8 mouse cellular contexts compared by ENCODE assay signal in genomic region chr2:168204476-168204999, GRCm38 (mm10). TPM values are rescaled to one million over a fixed set of nuclear protein-coding genes. Genes with fewer than 3 reads are reported as not detected.
DNase-seq lines count a peak whose midpoint lies in the region; ATAC-seq and TF ChIP-seq lines count a peak whose summit lies in the region.

No protein-coding gene starts in this region.

- TF ChIP-seq POLR2A in cerebellum, adult 2 months (IDR thresholded peaks at IDR 0.05; ENCODE audit: borderline replicate concordance, insufficient read depth, low read length), result no peak
- no peak for TF ChIP-seq POLR2A in kidney, adult 2 months (IDR thresholded peaks at IDR 0.05; ENCODE audit: low read depth, low read length)

- H3K27ac ChIP-seq in heart, embryonic 10.5 days, result no peak overlapping the region
- no peak overlapping the region for H3K27ac ChIP-seq in heart, postnatal 0 days (ENCODE audit: low read depth)
- H3K27ac ChIP-seq in liver, postnatal 0 days (ENCODE audit: low read depth), result no peak overlapping the region
- H3K27ac ChIP-seq in cerebellum, adult 2 months (ENCODE audit: insufficient read depth, low read length), result no peak overlapping the region
- no peak overlapping the region for H3K27ac ChIP-seq in kidney, adult 2 months (ENCODE audit: insufficient read depth, low read depth, low read length)

- H3K4me2 ChIP-seq in heart, postnatal 0 days (ENCODE audit: low read depth, low read length), result peak overlapping the region; percentile 85
- H3K4me2 ChIP-seq in liver, postnatal 0 days (ENCODE audit: low read depth, low read length), result peak overlapping the region; percentile 95

- peaks cover 52% of the 10 kb centered on the region for H3K36me3 ChIP-seq in heart, embryonic 10.5 days
- H3K36me3 ChIP-seq in G1E (replicated peaks), result peaks cover 81% of the 10 kb centered on the region
- peaks cover 18% of the 10 kb centered on the region for H3K36me3 ChIP-seq in heart, postnatal 0 days (replicated peaks; ENCODE audit: control insufficient read depth, insufficient read depth, low read length)
- H3K36me3 ChIP-seq in liver, postnatal 0 days (replicated peaks; ENCODE audit: insufficient read depth, low read length), result peaks cover 28% of the 10 kb centered on the region
- peaks cover 2% of the 10 kb centered on the region; the same call in 1 of the 2 replicates for H3K36me3 ChIP-seq in kidney, adult 2 months (ENCODE audit: control insufficient read depth, insufficient read depth, low read length)

- H3K4me3 ChIP-seq in heart, embryonic 10.5 days, result peak overlapping the region; percentile 99
- peak overlapping the region; percentile 96; the same call in 1 of the 2 replicates for H3K4me3 ChIP-seq in G1E (ENCODE audit: low read depth, low read length)
- peak overlapping the region; percentile 92 for H3K4me3 ChIP-seq in heart, postnatal 0 days (ENCODE audit: low read depth, low read length)
- H3K4me3 ChIP-seq in liver, postnatal 0 days (ENCODE audit: low read depth, low read length), result peak overlapping the region; percentile 96
- no peak overlapping the region for H3K4me3 ChIP-seq in cerebellum, adult 2 months (replicated peaks; ENCODE audit: insufficient read depth, low read depth, low read length)
- H3K4me3 ChIP-seq in kidney, adult 2 months (ENCODE audit: insufficient read depth, low read depth, low read length), result no peak overlapping the region

- WGBS in heart, embryonic 10.5 days, result 88% methylated on average over 8 of the region's 8 CpGs
- 61% methylated on average over 8 of the region's 8 CpGs for WGBS in heart, postnatal 0 days
- WGBS in liver, postnatal 0 days (ENCODE audit: insufficient replicate concordance), result 78% methylated on average over 8 of the region's 8 CpGs
- WGBS in cerebellum, adult 2 months, result 71% methylated on average over 8 of the region's 8 CpGs
- 49% methylated on average over 8 of the region's 8 CpGs for WGBS in kidney, adult 2 months

- no peak for DNase-seq in heart, embryonic 10.5 days (ENCODE audit: low spot score)
- no peak for DNase-seq in heart, adult 9 months (ENCODE audit: low spot score in 2 of 2)
- no peak for DNase-seq in G1E (ENCODE audit: low spot score)
- DNase-seq in heart, postnatal 0 days (ENCODE audit: low spot score), result no peak
- DNase-seq in liver, postnatal 0 days, result no peak
- no peak for DNase-seq in cerebellum, adult 2 months
- no peak for DNase-seq in kidney, adult 2 months

- no peak overlapping the region for H3K9ac ChIP-seq in heart, postnatal 0 days (replicated peaks; ENCODE audit: low read depth, low read length)
- 0 out of 2 replicates have a peak overlapping the region, but pooled peaks have one; percentile 6 for H3K9ac ChIP-seq in liver, postnatal 0 days (replicated peaks)

- TF ChIP-seq EP300 in heart, postnatal 0 days (IDR thresholded peaks at IDR 0.05; ENCODE audit: low read depth), result no peak
- no peak for TF ChIP-seq EP300 in liver, postnatal 0 days (IDR thresholded peaks at IDR 0.05; ENCODE audit: low read depth)

- no peaks in the 10 kb centered on the region for H3K27me3 ChIP-seq in heart, embryonic 10.5 days (ENCODE audit: insufficient read depth, poor library complexity, severe bottlenecking)
- no peaks in the 10 kb centered on the region for H3K27me3 ChIP-seq in G1E (ENCODE audit: insufficient read depth, low read length)
- H3K27me3 ChIP-seq in heart, postnatal 0 days (ENCODE audit: control insufficient read depth, insufficient read depth, low read length), result no peaks in the 10 kb centered on the region
- no peaks in the 10 kb centered on the region for H3K27me3 ChIP-seq in liver, postnatal 0 days (ENCODE audit: insufficient read depth, low read length)
- no peaks in the 10 kb centered on the region for H3K27me3 ChIP-seq in cerebellum, adult 2 months (ENCODE audit: control insufficient read depth, insufficient read depth, low read length)
- H3K27me3 ChIP-seq in kidney, adult 2 months (replicated peaks; ENCODE audit: control insufficient read depth, insufficient read depth, low read length), result no peaks in the 10 kb centered on the region

- peaks cover 33% of the 10 kb centered on the region for H3K4me1 ChIP-seq in heart, embryonic 10.5 days
- H3K4me1 ChIP-seq in G1E (ENCODE audit: insufficient read depth, low read depth, low read length), result peaks cover 50% of the 10 kb centered on the region
- H3K4me1 ChIP-seq in heart, postnatal 0 days (ENCODE audit: control insufficient read depth, insufficient read depth), result peaks cover 28% of the 10 kb centered on the region
- peaks cover 42% of the 10 kb centered on the region for H3K4me1 ChIP-seq in liver, postnatal 0 days (ENCODE audit: insufficient read depth)
- H3K4me1 ChIP-seq in cerebellum, adult 2 months (ENCODE audit: control insufficient read depth, insufficient read depth, low read length), result peaks cover 9% of the 10 kb centered on the region; the same call in 1 of the 2 replicates
- peaks cover 30% of the 10 kb centered on the region for H3K4me1 ChIP-seq in kidney, adult 2 months (ENCODE audit: control insufficient read depth, insufficient read depth, low read length)

- ATAC-seq in G1E (ENCODE audit: extremely low read depth, insufficient number of reproducible peaks, low FRiP score, poor library complexity, severe bottlenecking), result no peak
- no peak for ATAC-seq in heart, postnatal 0 days (ENCODE audit: insufficient read depth, low read depth)
- ATAC-seq in liver, postnatal 0 days, result no peak
- ATAC-seq in megakaryocyte progenitor cell, adult 5-6 weeks (replicated peaks; ENCODE audit: poor library complexity), result no peak

- 0 out of 2 replicates have a peak, but pooled peaks have one; percentile 4 for TF ChIP-seq CTCF in G1E (IDR thresholded peaks at IDR 0.05; ENCODE audit: low read depth, low read length)
- no peak for TF ChIP-seq CTCF in heart, postnatal 0 days (IDR thresholded peaks at IDR 0.05; ENCODE audit: low read depth)
- no peak for TF ChIP-seq CTCF in liver, postnatal 0 days (IDR thresholded peaks at IDR 0.05; ENCODE audit: low read depth)
- no peak for TF ChIP-seq CTCF in cerebellum, adult 2 months (IDR thresholded peaks at IDR 0.05; ENCODE audit: borderline replicate concordance, insufficient read depth, low read depth, low read length)
- TF ChIP-seq CTCF in kidney, adult 2 months (conservative IDR thresholded peaks at IDR 0.05; ENCODE audit: insufficient read depth, insufficient read length, low read depth, low read length), result no peak

- no peaks in the 10 kb centered on the region for H3K9me3 ChIP-seq in heart, embryonic 10.5 days
- H3K9me3 ChIP-seq in G1E (replicated peaks), result no peaks in the 10 kb centered on the region
- H3K9me3 ChIP-seq in heart, postnatal 0 days (replicated peaks; ENCODE audit: control insufficient read depth, low read length), result no peaks in the 10 kb centered on the region
- no peaks in the 10 kb centered on the region for H3K9me3 ChIP-seq in liver, postnatal 0 days (ENCODE audit: low read length)

RNA-seq across cellular contexts. Expression of gene Adnp, which starts 2.4 kb away (rescaled TPM):
- 2.2 and 2.5 TPM in 2 replicates for polyA plus RNA-seq in heart, embryonic 10.5 days (2016; fragmentation: Nextera tagmentation; extraction: Ambion mirVana)
- total RNA-seq in G1E (2014; fragmentation: Nextera tagmentation) (76.2 and 90.8 TPM in 2 replicates), G1E (2017) (1.1 and 1.5 TPM in 2 replicates)
- polyA plus RNA-seq in G1E (2012), result 45.6 and 49.8 TPM in 2 replicates
- total RNA-seq in heart, postnatal 0 days (2014; rRNA removed; ENCODE audit: low replicate concordance), result 11.2 and 28.2 TPM in 2 replicates
- polyA plus RNA-seq in heart, postnatal 0 days (2015; fragmentation: Nextera tagmentation; extraction: Ambion mirVana), result 1.4 and 2.4 TPM in 2 replicates
- 3.5 and 4.0 TPM in 2 replicates for polyA plus RNA-seq in liver, postnatal 0 days (2015; fragmentation: Nextera tagmentation; extraction: Ambion mirVana)
- 23.3 and 27.9 TPM in 2 replicates for total RNA-seq in megakaryocyte progenitor cell, adult 5-6 weeks (2015)
- total RNA-seq in megakaryocyte progenitor cell, adult 5-6 weeks (2017), result 0.33 and 1.4 TPM in 2 replicates
- polyA plus RNA-seq in cerebellum, adult 2 months (2012; rRNA removed), result 25.9 and 33.0 TPM in 2 replicates
- polyA plus RNA-seq in kidney, adult 2 months (2012; rRNA removed), result 14.9 and 15.8 TPM in 2 replicates

RNA-seq across cellular contexts. Expression of gene Gm20716, which starts 25.6 kb away (rescaled TPM):
- 12.5 and 16.6 TPM in 2 replicates for polyA plus RNA-seq in heart, embryonic 10.5 days (2016; fragmentation: Nextera tagmentation; extraction: Ambion mirVana)
- 45.3 and 45.8 TPM in 2 replicates for total RNA-seq in G1E (2014; fragmentation: Nextera tagmentation)
- total RNA-seq in G1E (2017), result 41.0 and 41.8 TPM in 2 replicates
- 0.01 TPM in 1 of 2 replicates, not detected in the other for polyA plus RNA-seq in G1E (2012)
- 14.2 and 19.2 TPM in 2 replicates for total RNA-seq in heart, postnatal 0 days (2014; rRNA removed; ENCODE audit: low replicate concordance)
- 7.5 and 9.2 TPM in 2 replicates for polyA plus RNA-seq in heart, postnatal 0 days (2015; fragmentation: Nextera tagmentation; extraction: Ambion mirVana)
- polyA plus RNA-seq in liver, postnatal 0 days (2015; fragmentation: Nextera tagmentation; extraction: Ambion mirVana), result 1.9 and 2.8 TPM in 2 replicates
- total RNA-seq in megakaryocyte progenitor cell, adult 5-6 weeks (2015), result 53.3 and 58.6 TPM in 2 replicates
- 34.5 and 42.4 TPM in 2 replicates for total RNA-seq in megakaryocyte progenitor cell, adult 5-6 weeks (2017)
- polyA plus RNA-seq in cerebellum, adult 2 months (2012; rRNA removed), result 36.1 and 39.9 TPM in 2 replicates
- 3.4 and 8.5 TPM in 2 replicates for polyA plus RNA-seq in kidney, adult 2 months (2012; rRNA removed)

RNA-seq across cellular contexts. Expression of gene Dpm1, which starts 25.9 kb away (rescaled TPM):
- polyA plus RNA-seq in heart, embryonic 10.5 days (2016; fragmentation: Nextera tagmentation; extraction: Ambion mirVana), result 79.5 and 84.1 TPM in 2 replicates
- total RNA-seq in G1E (2014; fragmentation: Nextera tagmentation) (56.8 and 88.5 TPM in 2 replicates), G1E (2017) (54.3 and 60.8 TPM in 2 replicates)
- 49.5 and 66.0 TPM in 2 replicates for polyA plus RNA-seq in G1E (2012)
- 108 and 163 TPM in 2 replicates for total RNA-seq in heart, postnatal 0 days (2014; rRNA removed; ENCODE audit: low replicate concordance)
- 141 and 151 TPM in 2 replicates for polyA plus RNA-seq in heart, postnatal 0 days (2015; fragmentation: Nextera tagmentation; extraction: Ambion mirVana)
- 87.3 and 105 TPM in 2 replicates for polyA plus RNA-seq in liver, postnatal 0 days (2015; fragmentation: Nextera tagmentation; extraction: Ambion mirVana)
- total RNA-seq in megakaryocyte progenitor cell, adult 5-6 weeks (2015), result 68.8 and 70.7 TPM in 2 replicates
- total RNA-seq in megakaryocyte progenitor cell, adult 5-6 weeks (2017), result 68.9 and 69.7 TPM in 2 replicates
- polyA plus RNA-seq in cerebellum, adult 2 months (2012; rRNA removed), result 26.7 and 28.1 TPM in 2 replicates
- polyA plus RNA-seq in kidney, adult 2 months (2012; rRNA removed), result 35.8 and 36.6 TPM in 2 replicates

RNA-seq across cellular contexts. Expression of gene Mocs3, which starts 25.9 kb away (rescaled TPM):
- polyA plus RNA-seq in heart, embryonic 10.5 days (2016; fragmentation: Nextera tagmentation; extraction: Ambion mirVana), result 5.3 and 7.3 TPM in 2 replicates
- 4.9 and 10.5 TPM in 2 replicates for total RNA-seq in G1E (2014; fragmentation: Nextera tagmentation)
- total RNA-seq in G1E (2017), result 5.7 and 9.0 TPM in 2 replicates
- 14.9 and 20.8 TPM in 2 replicates for polyA plus RNA-seq in G1E (2012)
- total RNA-seq in heart, postnatal 0 days (2014; rRNA removed; ENCODE audit: low replicate concordance), result 6.0 and 22.2 TPM in 2 replicates
- 3.8 and 4.7 TPM in 2 replicates for polyA plus RNA-seq in heart, postnatal 0 days (2015; fragmentation: Nextera tagmentation; extraction: Ambion mirVana)
- polyA plus RNA-seq in liver, postnatal 0 days (2015; fragmentation: Nextera tagmentation; extraction: Ambion mirVana), result 3.6 and 4.9 TPM in 2 replicates
- 7.8 and 10.9 TPM in 2 replicates for total RNA-seq in megakaryocyte progenitor cell, adult 5-6 weeks (2015)
- 2.6 TPM in 2 replicates for total RNA-seq in megakaryocyte progenitor cell, adult 5-6 weeks (2017)
- polyA plus RNA-seq in cerebellum, adult 2 months (2012; rRNA removed), result 13.4 and 14.1 TPM in 2 replicates
- polyA plus RNA-seq in kidney, adult 2 months (2012; rRNA removed), result 9.3 and 14.8 TPM in 2 replicates

Comparison
In these comparisons a context has a peak if more than half of its experiments do, and no peak if none do; other contexts are left out.
1. H3K4me3 ChIP-seq: peak in heart, embryonic 10.5 days (single experiment), G1E (single experiment), heart, postnatal 0 days (single experiment) and liver, postnatal 0 days (single experiment); none in cerebellum, adult 2 months (single experiment) and kidney, adult 2 months (single experiment).